Mouse (Mus musculus) C2C12 (cell line): ENCODE measurements at regions not wholly inside any gene's neighbourhood (a gene's known extent, or its start where the extent isn't known, plus 50 kb on each side); places are given as distances from the start of the nearest gene placed in this dataset.

ENCODE experiments used
- CEBPB ChIP-seq: IDR thresholded peaks from one replicate; pipeline ENCODE4 v1.6.1; 2011; ENCODE audit warnings: low read depth, mild to moderate bottlenecking, control low read depth, moderate library complexity
- CTCF ChIP-seq: IDR thresholded peaks from one replicate; pipeline ENCODE4 v1.5.1; 2011; ENCODE audit not compliant: control insufficient read depth, insufficient read depth, insufficient read length
- MAX ChIP-seq: IDR thresholded peaks from one replicate; pipeline ENCODE4 v1.6.1; 2011; ENCODE audit warnings: mild to moderate bottlenecking, control low read depth
- MYOD1 ChIP-seq: IDR thresholded peaks from one replicate; pipeline ENCODE4 v1.6.1; 2011; ENCODE audit warnings: low read depth; ENCODE audit not compliant: control insufficient read depth, insufficient read length
- MYOG ChIP-seq: IDR thresholded peaks from one replicate; pipeline ENCODE4 v1.6.1; 2011; ENCODE audit not compliant: control insufficient read depth, insufficient read length; ENCODE audit errors: extremely low read depth
- USF1 ChIP-seq: IDR thresholded peaks from one replicate; pipeline ENCODE4 v1.6.1; 2011; ENCODE audit warnings: low read depth, mild to moderate bottlenecking, control low read depth, moderate library complexity

- TF ChIP-seq CTCF, result no peak
- no peak for TF ChIP-seq MAX
- no peak for TF ChIP-seq CEBPB
- no peak for TF ChIP-seq USF1
- TF ChIP-seq MYOG, result no peak
- no peak for TF ChIP-seq MYOD1
Measured at GRCm38 (mm10) chr4:67589501-67589900, 762.1 kb downstream of the Tlr4 start.
